Mouse (Mus musculus): ENCODE results near the gene Ceacam12. TPM values are rescaled to one million over a fixed set of nuclear protein-coding genes. Genes with fewer than 3 reads are reported as not detected.
"Not testable (repeated sequence)": the region's sequence is repeated elsewhere in the genome, so short reads cannot be mapped to it uniquely, and the experiment has no call there.

Ceacam12 gene
- not detected in 2 replicates for polyA plus RNA-seq (2012; rRNA removed)

DNA sequence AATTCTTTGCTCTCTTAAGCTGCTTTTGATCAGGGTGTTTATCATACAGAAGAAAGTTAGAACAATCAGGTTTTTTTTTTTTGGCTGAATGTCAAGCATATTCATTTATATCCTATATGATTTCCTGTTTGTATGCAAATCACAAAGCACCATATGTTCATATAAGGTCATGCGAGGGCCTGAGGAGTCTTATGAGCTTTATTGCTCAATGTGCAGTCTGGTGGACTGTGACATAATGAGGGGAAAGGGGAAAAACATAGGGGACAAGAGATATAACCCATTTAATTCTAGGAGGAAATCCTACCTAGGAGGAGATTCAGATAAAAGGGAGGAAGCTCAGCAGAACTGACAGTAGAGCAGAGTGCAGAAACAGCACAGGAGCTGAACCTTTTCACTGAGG is at the start of gene Ceacam12:
Gene Ceacam12 (plus strand): TSS at position 301 of the 400 bp plus-strand sequence.
- H3K4me1 ChIP-seq (ENCODE audit: control insufficient read depth, insufficient read depth, low read length) = no peaks in the 10 kb centered on the region
- TF ChIP-seq POLR2A (IDR thresholded peaks at IDR 0.05; ENCODE audit: low read depth, low read length) = no peak
- H3K27me3 ChIP-seq (replicated peaks; ENCODE audit: control insufficient read depth, insufficient read depth, low read length) = no peaks in the 10 kb centered on the region
- WGBS = 64% methylated on average over 1 of the region's 1 CpGs
- no peaks in the 10 kb centered on the region for H3K36me3 ChIP-seq (ENCODE audit: control insufficient read depth, insufficient read depth, low read length)
- no peak for DNase-seq
- H3K27ac ChIP-seq (ENCODE audit: insufficient read depth, low read depth, low read length) = no peak within 1 kb of the TSS
- H3K4me3 ChIP-seq (ENCODE audit: insufficient read depth, low read depth, low read length) = no peak within 1 kb of the TSS

DNA sequence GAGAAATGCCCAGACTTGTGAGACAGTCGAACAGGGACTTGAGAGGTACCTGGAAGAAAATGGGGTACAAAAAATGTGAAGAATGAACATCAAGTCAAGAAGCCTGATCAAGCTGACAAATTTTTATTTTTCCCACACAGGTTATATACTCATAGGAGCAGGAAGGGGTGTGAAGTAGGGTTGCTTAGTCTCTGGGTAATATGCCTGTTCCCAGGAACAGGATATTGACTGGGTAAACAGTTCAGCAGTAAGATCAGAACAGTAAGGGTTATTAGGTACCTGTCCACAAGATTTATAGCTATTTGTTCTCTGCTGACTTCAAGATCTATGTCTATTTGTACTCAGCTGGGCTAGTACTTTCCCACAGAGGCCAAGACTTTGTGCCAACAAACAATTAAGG is 8.1 kb downstream of the Ceacam12 start:
- not testable (repeated sequence) for H3K36me3 ChIP-seq (ENCODE audit: control insufficient read depth, insufficient read depth, low read length); H3K27me3 ChIP-seq (replicated peaks; ENCODE audit: control insufficient read depth, insufficient read depth, low read length); H3K27ac ChIP-seq (ENCODE audit: insufficient read depth, low read depth, low read length); H3K4me3 ChIP-seq (ENCODE audit: insufficient read depth, low read depth, low read length); DNase-seq; H3K4me1 ChIP-seq (ENCODE audit: control insufficient read depth, insufficient read depth, low read length)
- WGBS = 79% methylated on average over 1 of the region's 1 CpGs

GRCm38 (mm10) chr7:18100785-18101184 is 35.1 kb downstream of the Ceacam12 start:
- no peaks in the 10 kb centered on the region for H3K36me3 ChIP-seq (ENCODE audit: control insufficient read depth, insufficient read depth, low read length)
- no peak overlapping the region for H3K4me3 ChIP-seq (ENCODE audit: insufficient read depth, low read depth, low read length)
- WGBS = 48% methylated on average over 2 of the region's 2 CpGs
- TF ChIP-seq CTCF (conservative IDR thresholded peaks at IDR 0.05; ENCODE audit: insufficient read depth, insufficient read length, low read depth, low read length) = no peak
- TF ChIP-seq POLR2A (IDR thresholded peaks at IDR 0.05; ENCODE audit: low read depth, low read length) = no peak
- H3K27me3 ChIP-seq (replicated peaks; ENCODE audit: control insufficient read depth, insufficient read depth, low read length) = no peaks in the 10 kb centered on the region
- H3K4me1 ChIP-seq (ENCODE audit: control insufficient read depth, insufficient read depth, low read length) = no peaks in the 10 kb centered on the region
- DNase-seq = no peak
- H3K27ac ChIP-seq (ENCODE audit: insufficient read depth, low read depth, low read length) = no peak overlapping the region

Other genes with a start within 250 kb of the Ceacam12 start
- gene Gm5155, start 194.2 kb upstream of the Ceacam12 start, polyA plus RNA-seq (2012; rRNA removed) = not detected in 2 replicates
- gene Ceacam11, start 93.8 kb upstream of the Ceacam12 start, polyA plus RNA-seq (2012; rRNA removed) = not detected in 2 replicates
- gene Ceacam13, start 56.0 kb upstream of the Ceacam12 start, polyA plus RNA-seq (2012; rRNA removed) = not detected in 2 replicates
- gene Igfl3, start 110.6 kb downstream of the Ceacam12 start, polyA plus RNA-seq (2012; rRNA removed) = not detected in 2 replicates
- 0.08 and 0.22 TPM in 2 replicates for gene Mill1, start 179.4 kb downstream of the Ceacam12 start, polyA plus RNA-seq (2012; rRNA removed)